Mouse (Mus musculus) embryonic fibroblast, embryonic 13.5 days (primary cell): ENCODE data around the gene Fhdc1.

Source experiments
- CTCF ChIP-seq: IDR thresholded peaks from 2 replicates; pipeline ENCODE4 v1.5.1; 2011; ENCODE audit warnings: mild to moderate bottlenecking, control low read depth, low read length, moderate library complexity, borderline replicate concordance; ENCODE audit not compliant: insufficient read depth
- POLR2A ChIP-seq: IDR thresholded peaks from 2 replicates; pipeline ENCODE4 v1.6.1; 2011; ENCODE audit warnings: low read depth, mild to moderate bottlenecking, control low read depth, low read length, moderate library complexity

GRCm38 (mm10) chr3:84504291-84504690 lies 24.1 kb upstream of the Fhdc1 start:
- TF ChIP-seq CTCF (no peak), POLR2A (no peak)
